Mouse (Mus musculus) cerebellum, adult 2 months (tissue): ENCODE measurements around the gene Alk. TPM values are rescaled to one million over a fixed set of nuclear protein-coding genes. Genes with fewer than 3 reads are reported as not detected.

Source experiments
- DNase-seq, 2 experiments: peaks; one replicate each; pipeline ENCODE4 v3.0.0; 2021
- H3K27ac ChIP-seq: fragments of 200-500 bp; 2 replicates; pipeline ENCODE4 v1.5.1; 2012; ENCODE audit warnings: low read length, control low read depth, inconsistent platforms; ENCODE audit not compliant: insufficient read depth
- H3K27me3 ChIP-seq: fragments of 200-500 bp; 2 replicates; pipeline ENCODE4 v1.6.1; 2012; ENCODE audit warnings: inconsistent platforms, mild to moderate bottlenecking, low read length, moderate library complexity; ENCODE audit not compliant: control insufficient read depth, insufficient read depth
- H3K4me1 ChIP-seq: fragments of 200-500 bp; 2 replicates; pipeline ENCODE4 v1.6.1; 2011; ENCODE audit warnings: low read length; ENCODE audit not compliant: control insufficient read depth, insufficient read depth
- H3K4me3 ChIP-seq: fragments of 200-500 bp; replicated peaks from 2 replicates; pipeline ENCODE3; 2011; ENCODE audit warnings: mild to moderate bottlenecking, low read depth, low read length, control low read depth; ENCODE audit not compliant: insufficient read depth
- CTCF ChIP-seq: fragments of 200-500 bp; IDR thresholded peaks from 2 replicates; pipeline ENCODE4 v1.5.1; 2011; ENCODE audit warnings: low read depth, mild to moderate bottlenecking, control low read depth, low read length, moderate library complexity, borderline replicate concordance; ENCODE audit not compliant: insufficient read depth
- POLR2A ChIP-seq: fragments of 200-500 bp; IDR thresholded peaks from 2 replicates; pipeline ENCODE4 v1.6.1; 2011; ENCODE audit warnings: low read length, control low read depth, borderline replicate concordance; ENCODE audit not compliant: insufficient read depth
- WGBS: fragments of 180-500 bp; shearing (Covaris S2); methylation state at CpG from one replicate; pipeline ENCODE4 v1.1.7; 2018; 5-methylcytosine and 5-hydroxymethylcytosine counted together
- polyA plus RNA-seq: library from polyadenylated mRNA; depleted of rRNA; stranded (reverse); fragments of >200 nt; gene quantifications from 2 replicates; pipeline ENCODE4 v1.2.3, GENCODE M21; 2012

Gene Alk
- polyA plus RNA-seq, 1 experiment = 1.6 TPM

GRCm38 (mm10) chr17:72275391-72275904, 329.0 kb downstream of the Alk start:
- no peak for TF ChIP-seq CTCF
- TF ChIP-seq POLR2A = no peak
- H3K4me1 ChIP-seq = no peaks in the 10 kb centered on the region
- H3K27me3 ChIP-seq = no peaks in the 10 kb centered on the region
- WGBS = 43% methylated on average over 8 of the region's 8 CpGs
- H3K4me3 ChIP-seq = no peak overlapping the region
- H3K27ac ChIP-seq = no peak overlapping the region
- DNase-seq = no peak

- Histone ChIP-seq H3K27me3 (no peaks in the 10 kb centered on the region), H3K4me3 (no peak overlapping the region), H3K27ac (no peak overlapping the region), H3K4me1 (no peaks in the 10 kb centered on the region)
- 94% methylated on average over 5 of the region's 5 CpGs for WGBS
- TF ChIP-seq POLR2A (no peak), CTCF (no peak)
- no peak for DNase-seq
Measured at GRCm38 (mm10) chr17:72274205-72274604, 330.2 kb downstream of the Alk start.

GRCm38 (mm10) chr17:72271640-72272039, 332.8 kb downstream of the Alk start:
- 88% methylated on average over 1 of the region's 1 CpGs for WGBS
- Histone ChIP-seq H3K4me1 (no peaks in the 10 kb centered on the region), H3K27me3 (no peaks in the 10 kb centered on the region), H3K27ac (no peak overlapping the region), H3K4me3 (no peak overlapping the region)
- no peak for TF ChIP-seq POLR2A
- TF ChIP-seq CTCF = no peak
- no peak for DNase-seq

GRCm38 (mm10) chr17:72268529-72268928, 335.9 kb downstream of the Alk start:
- DNase-seq = no peak
- H3K4me3 ChIP-seq = no peak overlapping the region
- H3K27ac ChIP-seq = no peak overlapping the region
- WGBS = 89% methylated on average over 5 of the region's 5 CpGs
- no peaks in the 10 kb centered on the region; the same call in 1 of the 2 replicates for H3K27me3 ChIP-seq
- H3K4me1 ChIP-seq = no peaks in the 10 kb centered on the region
- no peak for TF ChIP-seq CTCF
- no peak for TF ChIP-seq POLR2A

- no peak for DNase-seq
- H3K4me1 ChIP-seq = no peaks in the 10 kb centered on the region
- no peak overlapping the region for H3K4me3 ChIP-seq
- no peaks in the 10 kb centered on the region; the same call in 1 of the 2 replicates for H3K27me3 ChIP-seq
- WGBS = 68% methylated on average over 9 of the region's 9 CpGs
- TF ChIP-seq POLR2A = no peak
- no peak for TF ChIP-seq CTCF
- H3K27ac ChIP-seq = no peak overlapping the region
Measured at GRCm38 (mm10) chr17:72265171-72266022, 339.0 kb downstream of the Alk start.

- no peaks in the 10 kb centered on the region; the same call in 1 of the 2 replicates for H3K4me1 ChIP-seq
- H3K27me3 ChIP-seq = no peaks in the 10 kb centered on the region; the same call in none of the 2 replicates
- 44% methylated on average over 5 of the region's 5 CpGs for WGBS
- H3K27ac ChIP-seq = no peak overlapping the region
- H3K4me3 ChIP-seq = no peak overlapping the region
- no peak for DNase-seq
- TF ChIP-seq POLR2A (no peak), CTCF (no peak)
Measured at GRCm38 (mm10) chr17:72253411-72253810, 351.0 kb downstream of the Alk start.

GRCm38 (mm10) chr17:72251554-72251953, 352.9 kb downstream of the Alk start:
- WGBS = 88% methylated on average over 4 of the region's 4 CpGs
- Histone ChIP-seq H3K27me3 (no peaks in the 10 kb centered on the region; the same call in none of the 2 replicates), H3K4me1 (no peaks in the 10 kb centered on the region; the same call in 1 of the 2 replicates), H3K27ac (no peak overlapping the region), H3K4me3 (no peak overlapping the region)
- TF ChIP-seq CTCF = no peak
- no peak for TF ChIP-seq POLR2A
- DNase-seq = no peak
